Mouse (Mus musculus) forebrain, postnatal 0 days (tissue): Measurements from ENCODE around the gene Usp7. TPM values are rescaled to one million over a fixed set of nuclear protein-coding genes. Genes with fewer than 3 reads are reported as not detected.

Experiments used
- ATAC-seq: fragments of 200-750 bp; cut with Nextera tagmentation; 2 replicates; pipeline ENCODE4 v1.8.0; 2017; ENCODE audit warnings: mild to moderate bottlenecking, moderate library complexity
- DNase-seq: peaks from one replicate; pipeline ENCODE4 v3.0.0-alpha.2; 2015
- H3K27ac ChIP-seq: fragments of 300-500 bp; sonication (generic); 2 replicates; pipeline ENCODE4 v1.5.1; 2014; ENCODE audit warnings: low read depth, mild to moderate bottlenecking, antibody characterized with exemption, low read length, moderate library complexity, mixed read lengths
- H3K27me3 ChIP-seq: fragments of 300-500 bp; sonication (generic); 2 replicates; pipeline ENCODE4 v1.6.1; 2014; ENCODE audit warnings: mild to moderate bottlenecking, low read length, mixed read lengths; ENCODE audit not compliant: insufficient read depth
- H3K36me3 ChIP-seq: fragments of 300-500 bp; sonication (generic); 2 replicates; pipeline ENCODE4 v1.6.1; 2014; ENCODE audit warnings: mild to moderate bottlenecking, moderate library complexity; ENCODE audit not compliant: insufficient read depth
- H3K4me1 ChIP-seq: fragments of 300-500 bp; sonication (generic); 2 replicates; pipeline ENCODE4 v1.6.1; 2014; ENCODE audit warnings: antibody characterized with exemption; ENCODE audit not compliant: insufficient read depth
- H3K4me2 ChIP-seq: fragments of 300-500 bp; sonication (generic); 2 replicates; pipeline ENCODE4 v1.6.1; 2014; ENCODE audit warnings: low read depth, mild to moderate bottlenecking, moderate library complexity
- H3K4me3 ChIP-seq: fragments of 300-500 bp; sonication (generic); 2 replicates; pipeline ENCODE4 v1.5.1; 2014; ENCODE audit warnings: low read depth, low read length, mixed read lengths
- H3K9ac ChIP-seq: fragments of 300-500 bp; sonication (generic); 2 replicates; pipeline ENCODE4 v1.6.1; 2014; ENCODE audit warnings: mild to moderate bottlenecking
- H3K9me3 ChIP-seq: fragments of 300-500 bp; sonication (generic); 2 replicates; pipeline ENCODE4 v1.6.1; 2016; ENCODE audit warnings: low read length
- CTCF ChIP-seq: sonication (generic); IDR thresholded peaks from 2 replicates; pipeline ENCODE4 v1.5.1; 2016; ENCODE audit warnings: antibody characterized with exemption, control low read depth, low read depth
- WGBS: fragments of 180-500 bp; shearing (Covaris S2); extraction: QIAGEN DNeasy Blood & Tissue Kit; methylation state at CpG from one replicate; pipeline ENCODE4 v1.1.7; 2014; 5-methylcytosine and 5-hydroxymethylcytosine counted together
- polyA plus RNA-seq: library from polyadenylated mRNA; unstranded; fragments of >200 nt; fragmentation: Nextera tagmentation; extraction: Ambion mirVana; gene quantifications from 2 replicates; pipeline ENCODE4 v1.2.1, GENCODE M21; 2015
- total RNA-seq: library from RNA; depleted of rRNA; stranded (reverse); fragments of >200 nt; gene quantifications from 2 replicates; pipeline ENCODE4 v1.2.3, GENCODE M21; 2014

Gene Usp7
- total and polyA plus RNA-seq, 2 experiments from 2014 or later, result 18.9 to 200 TPM

DNA sequence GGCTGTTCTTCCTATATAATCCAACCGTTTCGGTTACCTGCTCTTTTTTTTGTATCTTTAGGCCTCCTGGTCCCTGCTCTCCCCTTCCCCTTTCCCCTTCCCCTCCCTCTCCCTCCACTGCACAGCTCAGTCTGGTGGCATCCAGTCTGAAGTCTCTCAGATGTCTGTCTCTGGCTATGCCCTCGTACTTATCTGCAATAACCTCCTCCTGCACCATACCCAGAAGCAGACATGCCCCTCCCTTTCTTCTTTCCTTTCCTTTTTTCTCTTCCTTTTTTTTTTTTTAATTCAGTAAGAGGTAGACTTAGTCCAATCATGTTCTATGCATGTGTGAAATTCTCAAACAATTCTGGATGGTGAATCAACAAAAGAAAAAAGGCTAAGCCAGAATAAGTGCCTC is 48.1 kb downstream of the Usp7 start:
- H3K27me3 ChIP-seq, result no peaks in the 10 kb centered on the region
- WGBS, result 70% methylated on average over 3 of the region's 3 CpGs
- DNase-seq, result no peak
- H3K36me3 ChIP-seq, result no peaks in the 10 kb centered on the region
- no peaks in the 10 kb centered on the region for H3K9me3 ChIP-seq
- no peak overlapping the region for H3K27ac ChIP-seq
- no peak for TF ChIP-seq CTCF
- no peak for ATAC-seq
- no peak overlapping the region for H3K9ac ChIP-seq
- H3K4me3 ChIP-seq, result no peak overlapping the region
- no peaks in the 10 kb centered on the region for H3K4me1 ChIP-seq
- no peak overlapping the region for H3K4me2 ChIP-seq

- WGBS, result 76% methylated on average over 5 of the region's 5 CpGs
- Histone ChIP-seq H3K27ac (no peak overlapping the region), H3K4me1 (0 out of 2 replicates have a peak, but pooled peaks cover 3% of the 10 kb centered on the region), H3K27me3 (no peaks in the 10 kb centered on the region), H3K4me2 (no peak overlapping the region), H3K9ac (no peak overlapping the region), H3K9me3 (no peaks in the 10 kb centered on the region), H3K36me3 (no peaks in the 10 kb centered on the region), H3K4me3 (no peak overlapping the region)
- TF ChIP-seq CTCF, result no peak
- ATAC-seq, result no peak
- no peak for DNase-seq
Observed at GRCm38 (mm10) chr16:8741697-8742096, 50.4 kb downstream of the Usp7 start.

DNA sequence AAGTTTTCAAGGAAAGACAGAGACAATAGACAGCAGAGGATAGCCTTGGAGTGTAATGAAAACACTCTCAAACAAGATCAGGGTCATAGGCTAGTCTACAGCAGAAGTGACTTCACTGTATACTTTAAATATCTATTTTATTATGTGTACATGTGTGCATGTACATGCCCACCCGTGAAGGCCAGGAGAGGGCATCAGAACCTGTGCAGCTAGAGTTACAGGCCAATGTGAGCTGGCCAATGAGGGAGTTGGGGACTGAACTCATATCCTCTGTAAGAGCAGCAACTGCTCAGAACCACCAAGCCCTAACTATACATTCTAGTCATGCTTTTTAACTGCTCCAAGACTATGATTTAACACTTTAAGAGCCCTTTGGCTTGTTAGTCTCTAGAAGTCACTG is 51.0 kb downstream of the Usp7 start:
- TF ChIP-seq CTCF, result no peak
- Histone ChIP-seq H3K36me3 (no peaks in the 10 kb centered on the region), H3K4me3 (no peak overlapping the region), H3K4me2 (no peak overlapping the region), H3K4me1 (peaks cover 7% of the 10 kb centered on the region; the same call in 1 of the 2 replicates), H3K27ac (no peak overlapping the region), H3K9ac (no peak overlapping the region), H3K27me3 (no peaks in the 10 kb centered on the region), H3K9me3 (no peaks in the 10 kb centered on the region)
- DNase-seq (no peak), ATAC-seq (no peak)
- WGBS, result 73% methylated on average over 1 of the region's 1 CpGs

- Histone ChIP-seq H3K9ac (peak overlapping the region; percentile 94), H3K27me3 (no peaks in the 10 kb centered on the region), H3K9me3 (no peaks in the 10 kb centered on the region), H3K4me3 (peak overlapping the region; percentile 87), H3K4me2 (peak overlapping the region; percentile 75), H3K27ac (peak overlapping the region; percentile 97), H3K36me3 (no peaks in the 10 kb centered on the region), H3K4me1 (peaks cover 8% of the 10 kb centered on the region)
- 3% methylated on average over 57 of the region's 126 CpGs for WGBS
- DNase-seq, result peak; percentile 94
- ATAC-seq, result peak; percentile 97
- TF ChIP-seq CTCF, result no peak
Observed at GRCm38 (mm10) chr16:8738542-8739514, 53.3 kb downstream of the Usp7 start.

DNA sequence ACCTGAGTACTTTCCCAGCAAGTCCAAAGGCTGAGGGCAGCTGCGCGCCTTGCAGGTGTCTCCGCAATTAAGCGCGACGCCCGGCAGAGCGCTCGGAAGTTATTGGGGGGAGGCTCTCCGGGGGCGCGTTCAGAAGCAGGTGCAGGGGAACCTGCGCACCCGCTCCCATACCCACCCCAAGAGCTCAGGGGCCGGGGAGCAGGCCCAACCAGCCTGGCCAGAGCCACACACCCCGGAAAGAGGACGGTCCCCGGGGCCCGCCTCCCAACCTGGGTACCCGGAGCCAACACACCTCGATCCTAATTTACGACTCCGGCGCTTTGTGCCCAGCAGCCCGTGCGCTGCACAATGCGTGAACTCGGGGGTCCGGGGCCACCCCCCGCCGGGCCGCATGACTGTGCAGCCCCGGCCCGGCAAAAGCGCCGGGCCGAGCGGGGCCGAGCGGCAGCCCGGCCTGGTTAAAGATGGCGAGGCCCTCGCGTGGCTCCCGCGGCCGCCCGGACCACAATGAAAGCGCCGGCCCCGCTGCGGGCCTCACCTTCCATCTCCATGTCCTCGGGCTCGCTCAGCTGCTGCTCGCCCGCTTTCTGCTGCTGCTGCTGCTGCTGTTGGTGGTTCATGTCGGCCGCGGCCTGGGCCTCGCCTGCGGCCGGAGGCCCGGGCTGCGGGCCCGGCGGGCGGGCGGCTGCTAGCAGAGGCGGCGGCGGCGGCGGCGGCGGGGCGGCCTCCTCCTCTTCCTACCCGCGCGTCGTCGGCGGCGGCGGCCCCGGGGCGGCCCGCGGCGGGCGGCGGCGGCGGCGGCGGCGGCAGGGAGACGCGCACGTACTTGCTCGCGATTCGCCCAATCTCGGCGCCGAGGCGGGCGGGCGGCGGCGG is 54.2 kb downstream of the Usp7 start:
- 3% methylated on average over 56 of the region's 110 CpGs for WGBS
- no peaks in the 10 kb centered on the region for H3K36me3 ChIP-seq

DNA sequence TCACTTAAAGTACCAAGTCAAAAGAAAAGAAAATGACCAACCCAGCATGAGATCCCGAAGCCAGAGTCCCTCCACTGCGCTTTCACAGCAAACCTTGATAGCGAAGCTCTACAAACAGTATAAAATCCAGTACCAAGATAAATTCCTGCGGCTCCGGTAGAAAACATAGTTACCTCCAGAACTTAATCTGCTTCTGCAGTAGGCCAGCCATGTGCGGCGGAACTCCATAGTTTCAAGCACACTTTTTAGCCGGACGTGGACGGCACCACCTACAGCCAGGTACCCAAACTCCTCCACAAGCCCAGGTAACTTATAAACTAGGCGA is 54.8 kb downstream of the Usp7 start:
- DNase-seq (no peak), ATAC-seq (no peak)
- Histone ChIP-seq H3K27me3 (no peaks in the 10 kb centered on the region), H3K9me3 (no peaks in the 10 kb centered on the region), H3K27ac (no peak overlapping the region), H3K4me3 (peak overlapping the region; percentile 87), H3K4me1 (peaks cover 8% of the 10 kb centered on the region), H3K36me3 (no peaks in the 10 kb centered on the region), H3K4me2 (peak overlapping the region; percentile 93), H3K9ac (peak overlapping the region; percentile 94)
- no peak for TF ChIP-seq CTCF
- 2% methylated on average over 11 of the region's 11 CpGs for WGBS

More for the DNA sequence above, 54.2 kb downstream of the Usp7 start:
- Histone ChIP-seq H3K4me2 (peak overlapping the region; percentile 93), H3K9me3 (no peaks in the 10 kb centered on the region), H3K4me3 (peak overlapping the region; percentile 87), H3K4me1 (peaks cover 8% of the 10 kb centered on the region), H3K27me3 (no peaks in the 10 kb centered on the region), H3K27ac (peak overlapping the region; percentile 97), H3K9ac (peak overlapping the region; percentile 94)
- TF ChIP-seq CTCF, result no peak
- ATAC-seq, result 0 out of 2 replicates have a peak, but pooled peaks have one; percentile 12
- peak; percentile 47 for DNase-seq
